9 mouse cellular contexts compared by ENCODE assay signal in the genomic region with DNA sequence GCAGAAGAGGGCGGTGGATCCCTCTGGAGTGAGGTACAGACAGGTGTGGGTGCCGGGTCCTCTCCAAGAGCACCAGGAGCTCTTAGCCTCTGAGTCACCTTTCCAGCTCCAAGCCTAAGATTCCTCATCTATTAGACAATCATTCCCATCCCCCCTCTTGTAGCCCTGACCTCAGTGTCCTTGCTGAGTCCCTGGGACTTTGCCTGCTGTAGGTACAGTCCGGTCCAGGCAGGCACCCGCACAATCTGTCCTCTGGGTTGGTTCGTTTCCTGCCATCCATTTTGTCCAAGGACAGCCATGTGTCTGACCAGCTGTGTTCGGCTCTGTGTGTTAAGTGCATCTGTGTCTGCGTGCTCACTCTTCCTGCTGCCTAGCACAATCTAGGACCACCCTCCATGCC. TPM values are rescaled to one million over a fixed set of nuclear protein-coding genes. Genes with fewer than 3 reads are reported as not detected.
A peak's percentile ranks its signal among the peaks of the same experiment; 100 is the strongest.
DNase-seq lines count a peak whose midpoint lies in the region; ATAC-seq and TF ChIP-seq lines count a peak whose summit lies in the region.
"Had no signal": no experiment of that assay in that cellular context is flagged by ENCODE, and none has a peak within 500 bp of the region (broad histone marks: within the 10 kb centered on the region; RNA-seq: fewer than 3 reads in every experiment).

No protein-coding gene starts in this region.

- WGBS in neural tube, embryonic 11.5 days = 73% methylated on average over 7 of the region's 7 CpGs
- WGBS in hindbrain, embryonic 14.5 days = 75% methylated on average over 7 of the region's 7 CpGs
- WGBS in stomach, embryonic 15.5 days = 64% methylated on average over 7 of the region's 7 CpGs

- H3K27ac ChIP-seq in gastrocnemius, adult 2 months = peak overlapping the region; percentile 74
- peak overlapping the region; percentile 42 for H3K27ac ChIP-seq in neural tube, embryonic 11.5 days (ENCODE audit: low read depth, low read length)
- peak overlapping the region; percentile 62 for H3K27ac ChIP-seq in hindbrain, embryonic 14.5 days
- peak overlapping the region; percentile 63; the same call in 1 of the 2 replicates for H3K27ac ChIP-seq in stomach, embryonic 15.5 days

- DNase-seq in gastrocnemius, adult 2 months = no peak
- no peak for DNase-seq in gastrocnemius, postnatal 4 days (ENCODE audit: low spot score in 2 of 2)
- no peak for DNase-seq in neural tube, embryonic 11.5 days (ENCODE audit: low spot score)
- DNase-seq in neural tube, embryonic 10.5 days (ENCODE audit: extremely low spot score, low spot score) = no peak
- DNase-seq in hindbrain, embryonic 14.5 days (ENCODE audit: low spot score) = no peak
- DNase-seq in cerebellum, adult 18-20 months = no peak
- DNase-seq in left cerebral cortex, postnatal 25 days (ENCODE audit: low spot score in 2 of 2) = no peak

- no peak overlapping the region for H3K4me3 ChIP-seq in gastrocnemius, adult 2 months
- H3K4me3 ChIP-seq in neural tube, embryonic 11.5 days (ENCODE audit: low read depth, low read length) = no peak overlapping the region
- H3K4me3 ChIP-seq in hindbrain, embryonic 14.5 days (replicated peaks; ENCODE audit: low read length) = no peak overlapping the region
- H3K4me3 ChIP-seq in stomach, embryonic 15.5 days (replicated peaks) = no peak overlapping the region
- H3K4me3 ChIP-seq: myocyte had no signal

- H3K27me3 ChIP-seq in neural tube, embryonic 11.5 days (ENCODE audit: control insufficient read depth, insufficient read depth, low read length) = no peaks in the 10 kb centered on the region
- no peaks in the 10 kb centered on the region for H3K27me3 ChIP-seq in hindbrain, embryonic 14.5 days (ENCODE audit: control insufficient read depth, insufficient read depth, low read length)
- no peaks in the 10 kb centered on the region for H3K27me3 ChIP-seq in stomach, embryonic 15.5 days (replicated peaks)

- no peak for TF ChIP-seq CTCF in gastrocnemius, adult 2 months (IDR thresholded peaks at IDR 0.05)

- H3K9ac ChIP-seq in neural tube, embryonic 11.5 days (ENCODE audit: low read length) = no peak overlapping the region
- 0 out of 2 replicates have a peak overlapping the region, but pooled peaks have one; percentile 9 for H3K9ac ChIP-seq in hindbrain, embryonic 14.5 days
- H3K9ac ChIP-seq in stomach, embryonic 15.5 days = no peak overlapping the region

- H3K4me2 ChIP-seq in neural tube, embryonic 11.5 days (ENCODE audit: low read depth) = no peak overlapping the region
- H3K4me2 ChIP-seq in hindbrain, embryonic 14.5 days (replicated peaks) = no peak overlapping the region
- no peak overlapping the region for H3K4me2 ChIP-seq in stomach, embryonic 15.5 days

- peaks cover 8% of the 10 kb centered on the region; the same call in 1 of the 2 replicates for H3K4me1 ChIP-seq in neural tube, embryonic 11.5 days (ENCODE audit: control insufficient read depth, insufficient read depth, low read length)
- no peaks in the 10 kb centered on the region; the same call in 1 of the 2 replicates for H3K4me1 ChIP-seq in hindbrain, embryonic 14.5 days (replicated peaks; ENCODE audit: control insufficient read depth, insufficient read depth, low read length)
- peaks cover 13% of the 10 kb centered on the region; the same call in 1 of the 2 replicates for H3K4me1 ChIP-seq in stomach, embryonic 15.5 days

- peaks cover 14% of the 10 kb centered on the region for H3K36me3 ChIP-seq in neural tube, embryonic 11.5 days (ENCODE audit: control insufficient read depth, insufficient read depth, low read length)
- H3K36me3 ChIP-seq in hindbrain, embryonic 14.5 days (replicated peaks; ENCODE audit: control insufficient read depth, insufficient read depth) = peaks cover 40% of the 10 kb centered on the region
- H3K36me3 ChIP-seq in stomach, embryonic 15.5 days = peaks cover 31% of the 10 kb centered on the region

- intact Hi-C loops in gastrocnemius, adult 2 months (cut with DNase I) = loop anchor here (10.0 kb wide), 1 partner anchor 446 kb away; no protein-coding TSS in a partner anchor
- intact Hi-C loops in left cerebral cortex, postnatal 25 days (cut with DNase I) = loop anchor here (10.0 kb wide), 1 partner anchor 266 kb away; no protein-coding TSS in a partner anchor

- 0 out of 2 replicates have a peak, but pooled peaks have one; percentile 17 for ATAC-seq in neural tube, embryonic 11.5 days (ENCODE audit: insufficient read depth, low FRiP score, low TSS enrichment)
- peak; percentile 28; the same call in 1 of the 2 replicates for ATAC-seq in hindbrain, embryonic 14.5 days (ENCODE audit: low FRiP score)
- ATAC-seq in stomach, embryonic 15.5 days (ENCODE audit: insufficient read depth, low FRiP score, low read depth) = peak; percentile 28; the same call in 1 of the 2 replicates

- H3K9me3 ChIP-seq in neural tube, embryonic 11.5 days (ENCODE audit: control insufficient read depth, low read length) = no peaks in the 10 kb centered on the region
- no peaks in the 10 kb centered on the region for H3K9me3 ChIP-seq in hindbrain, embryonic 14.5 days (ENCODE audit: control insufficient read depth, low read length)
- H3K9me3 ChIP-seq in stomach, embryonic 15.5 days = no peaks in the 10 kb centered on the region

RNA-seq across cellular contexts. Expression of gene Wdr73, which starts 12.5 kb away (rescaled TPM):
- total RNA-seq in gastrocnemius, adult 2 months (2021) = 1 to 10 TPM; 2.9 to 3.7 TPM
- 1 to 10 TPM; 9.1 to 9.5 TPM for total RNA-seq in gastrocnemius, postnatal 4 days (2021)
- polyA plus RNA-seq in neural tube, embryonic 11.5 days (2014; fragmentation: Nextera tagmentation; extraction: Ambion mirVana) = 37.7 and 41.8 TPM in 2 replicates
- 31.7 and 32.3 TPM in 2 replicates for polyA plus RNA-seq in hindbrain, embryonic 14.5 days (2014; fragmentation: Nextera tagmentation; extraction: Ambion mirVana)
- 33.2 and 33.7 TPM in 2 replicates for polyA plus RNA-seq in stomach, embryonic 15.5 days (2015; fragmentation: Nextera tagmentation; extraction: Ambion mirVana)
- total RNA-seq in left cerebral cortex, postnatal 25 days (2021) = 10 to 100 TPM; 25.3 to 25.4 TPM

RNA-seq across cellular contexts. Expression of gene Nmb, which starts 16.3 kb away (rescaled TPM):
- total RNA-seq in gastrocnemius, adult 2 months (2021) = 1 to 10 TPM; 3.6 to 4.0 TPM
- total RNA-seq in gastrocnemius, postnatal 4 days (2021) = 1 to 10 TPM; 2.5 to 4.9 TPM
- polyA plus RNA-seq in neural tube, embryonic 11.5 days (2014; fragmentation: Nextera tagmentation; extraction: Ambion mirVana) = 5.1 TPM in 2 replicates
- polyA plus RNA-seq in hindbrain, embryonic 14.5 days (2014; fragmentation: Nextera tagmentation; extraction: Ambion mirVana) = 8.7 and 10.6 TPM in 2 replicates
- polyA plus RNA-seq in stomach, embryonic 15.5 days (2015; fragmentation: Nextera tagmentation; extraction: Ambion mirVana) = 5.1 TPM in 2 replicates
- 1 to 10 TPM; 5.8 to 6.8 TPM for total RNA-seq in left cerebral cortex, postnatal 25 days (2021)

RNA-seq across cellular contexts. Expression of gene Zscan2, which starts 27.9 kb away (rescaled TPM):
- total RNA-seq in gastrocnemius, adult 2 months (2021) = 1 to 10 TPM; 1.3 to 1.7 TPM
- total RNA-seq in gastrocnemius, postnatal 4 days (2021) = 1 to 10 TPM; 5.5 TPM
- polyA plus RNA-seq in neural tube, embryonic 11.5 days (2014; fragmentation: Nextera tagmentation; extraction: Ambion mirVana) = 4.2 and 4.9 TPM in 2 replicates
- polyA plus RNA-seq in hindbrain, embryonic 14.5 days (2014; fragmentation: Nextera tagmentation; extraction: Ambion mirVana) = 4.1 and 4.4 TPM in 2 replicates
- polyA plus RNA-seq in stomach, embryonic 15.5 days (2015; fragmentation: Nextera tagmentation; extraction: Ambion mirVana) = 1.6 and 2.1 TPM in 2 replicates
- 10 to 100 TPM; 11.5 to 15.5 TPM for total RNA-seq in left cerebral cortex, postnatal 25 days (2021)

RNA-seq across cellular contexts. Expression of gene Sec11a, which starts 59.0 kb away (rescaled TPM):
- 10 to 100 TPM; 21.4 to 31.5 TPM for total RNA-seq in gastrocnemius, adult 2 months (2021)
- 10 to 100 TPM; 71.6 to 77.3 TPM for total RNA-seq in gastrocnemius, postnatal 4 days (2021)
- 181 and 196 TPM in 2 replicates for polyA plus RNA-seq in neural tube, embryonic 11.5 days (2014; fragmentation: Nextera tagmentation; extraction: Ambion mirVana)
- 147 and 156 TPM in 2 replicates for polyA plus RNA-seq in hindbrain, embryonic 14.5 days (2014; fragmentation: Nextera tagmentation; extraction: Ambion mirVana)
- polyA plus RNA-seq in stomach, embryonic 15.5 days (2015; fragmentation: Nextera tagmentation; extraction: Ambion mirVana) = 256 and 258 TPM in 2 replicates
- 10 to 100 TPM; 52.2 to 60.2 TPM for total RNA-seq in left cerebral cortex, postnatal 25 days (2021)
